Mouse (Mus musculus) E14TG2a.4 (cell line): ENCODE data around the gene Ssr3.

Experiments used
- CTCF ChIP-seq: conservative IDR thresholded peaks from 2 replicates; pipeline ENCODE4 v1.5.1; 2014; ENCODE audit warnings: low read length
- NANOG ChIP-seq: IDR thresholded peaks from 2 replicates; pipeline ENCODE4 v1.6.1; 2014; ENCODE audit warnings: borderline replicate concordance, low read length, mixed read lengths
- POU5F1 ChIP-seq: IDR thresholded peaks from 2 replicates; pipeline ENCODE4 v1.6.1; 2014; ENCODE audit warnings: low read length, borderline replicate concordance

GRCm38 (mm10) chr3:65441586-65442111 is 49.2 kb upstream of the Ssr3 start:
- TF ChIP-seq CTCF (no peak), NANOG (no peak), POU5F1 (no peak)
